Mouse (Mus musculus): ENCODE measurements around the gene Cdk6.

DNA sequence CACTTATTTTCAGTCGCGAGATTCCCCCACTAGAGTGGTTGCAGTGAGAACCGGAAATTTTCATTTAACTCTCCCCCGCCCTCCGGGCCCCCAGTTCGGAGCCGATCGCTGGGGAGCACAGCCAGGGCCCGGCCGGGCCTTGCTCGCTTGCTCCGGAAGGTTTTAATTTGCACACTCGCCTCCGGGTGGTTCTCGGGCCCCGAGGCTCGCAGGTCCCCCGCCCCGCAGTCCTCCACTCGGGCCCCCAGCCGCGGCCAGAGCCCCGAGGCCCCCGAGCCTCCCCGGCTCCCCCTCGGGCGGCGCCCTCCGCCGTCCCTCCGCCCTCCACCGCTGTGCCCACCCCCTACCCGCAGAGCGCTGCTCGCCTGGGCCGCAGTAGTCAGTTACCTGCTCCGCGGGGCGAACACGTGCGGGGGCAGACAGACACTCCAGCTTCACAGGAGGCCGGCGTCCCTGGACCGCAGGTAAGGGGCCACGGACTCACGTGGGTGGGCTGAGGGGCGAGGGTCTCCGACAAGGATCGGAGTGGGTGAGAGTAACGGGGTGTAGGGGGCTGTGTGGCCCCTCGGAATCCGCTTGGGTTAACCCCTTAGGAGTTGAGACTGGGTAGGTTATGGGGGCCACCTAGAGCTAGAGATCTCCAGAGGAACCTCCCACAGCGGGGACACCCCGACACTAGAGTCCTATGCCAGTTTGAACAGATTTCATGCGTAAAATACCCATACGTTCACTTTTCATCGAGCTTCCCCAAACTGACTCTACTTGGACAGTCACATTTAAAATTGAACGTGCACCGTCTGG lies at the start of gene Cdk6:
- no peak for TF ChIP-seq POLR2A (IDR thresholded peaks at IDR 0.05; ENCODE audit: insufficient read depth, low read length)
- no peak for TF ChIP-seq CTCF (IDR thresholded peaks at IDR 0.05; ENCODE audit: low read depth, low read length)
